Mouse (Mus musculus) CH12.LX (cell line): ENCODE measurements around the gene Ecsit. TPM values are rescaled to one million over a fixed set of nuclear protein-coding genes. Genes with fewer than 3 reads are reported as not detected.

ENCODE experiments used
- DNase-seq: peaks from one replicate; pipeline ENCODE4 v3.0.0-alpha.2; 2013; ENCODE audit errors: extremely low read depth
- H3K27ac ChIP-seq: 2 replicates; pipeline ENCODE4 v1.5.1; 2012; ENCODE audit warnings: low read depth, mild to moderate bottlenecking, control low read depth, moderate library complexity; ENCODE audit not compliant: insufficient read depth
- H3K27me3 ChIP-seq: replicated peaks from 2 replicates; pipeline ENCODE3; 2012; ENCODE audit warnings: inconsistent platforms
- H3K36me3 ChIP-seq, 2 experiments: replicated peaks in 1 of 2; 2 replicates each; pipeline versions ENCODE3 to v1.6.1; 2012; ENCODE audit warnings: inconsistent platforms in 1 of 2, low read length in 1 of 2, mild to moderate bottlenecking in 1 of 2, mixed read lengths in 1 of 2, moderate library complexity in 1 of 2; ENCODE audit not compliant: control insufficient read depth in 1 of 2, insufficient read depth in 1 of 2
- H3K4me1 ChIP-seq, 2 experiments: 2 replicates each; pipeline ENCODE4 v1.6.1; 2012; ENCODE audit warnings: inconsistent platforms in 1 of 2, moderate library complexity in 1 of 2; ENCODE audit not compliant: insufficient read depth in 2 of 2, control insufficient read depth in 1 of 2
- H3K4me2 ChIP-seq: 2 replicates; pipeline ENCODE4 v1.6.1; 2012; ENCODE audit warnings: low read depth, mild to moderate bottlenecking, control low read depth; ENCODE audit not compliant: poor library complexity, insufficient read depth, severe bottlenecking
- H3K4me3 ChIP-seq, 3 experiments: fragments of 150-350 bp in 1 of 3; sonication (generic) in 1 of 3; replicated peaks in 1 of 3; 2 replicates each; pipeline versions ENCODE3 to v1.5.1; 2011 to 2012; ENCODE audit warnings: low read depth in 2 of 3, low read length in 2 of 3, mild to moderate bottlenecking in 2 of 3, moderate library complexity in 2 of 3, control low read depth in 1 of 3, improper control_type of control experiment in 1 of 3, inconsistent platforms in 1 of 3, mixed read lengths in 1 of 3; ENCODE audit not compliant: poor library complexity in 1 of 3
- H3K79me2 ChIP-seq: replicated peaks from 2 replicates; pipeline ENCODE4 v1.6.1; 2012; ENCODE audit warnings: mild to moderate bottlenecking, moderate library complexity; ENCODE audit not compliant: control insufficient read depth, poor library complexity, insufficient read depth, severe bottlenecking; ENCODE audit errors: extremely low read depth
- H3K9ac ChIP-seq: 2 replicates; pipeline ENCODE4 v1.6.1; 2012; ENCODE audit warnings: low read depth, mild to moderate bottlenecking, control low read depth, moderate library complexity; ENCODE audit not compliant: insufficient read depth
- H3K9me3 ChIP-seq: replicated peaks from 2 replicates; pipeline ENCODE3; 2012; ENCODE audit warnings: low read length, inconsistent platforms, mixed read lengths
- BHLHE40 ChIP-seq: IDR thresholded peaks from 2 replicates; pipeline ENCODE4 v1.6.1; 2011; ENCODE audit warnings: mild to moderate bottlenecking, low read depth, low read length, improper control_type of control experiment
- CTCF ChIP-seq, 2 experiments: IDR thresholded peaks in 1 of 2; conservative IDR thresholded peaks in 1 of 2; 2 replicates each; pipeline ENCODE4 v1.5.1; 2011 to 2012; ENCODE audit warnings: low read depth in 2 of 2, low read length in 2 of 2, improper control_type of control experiment in 1 of 2, inconsistent platforms in 1 of 2, mild to moderate bottlenecking in 1 of 2, moderate library complexity in 1 of 2
- ETS1 ChIP-seq: conservative IDR thresholded peaks from 2 replicates; pipeline ENCODE4 v1.6.1; 2012; ENCODE audit warnings: low read depth, mild to moderate bottlenecking, inconsistent platforms, low read length, improper control_type of control experiment, moderate library complexity
- GABPA ChIP-seq: IDR thresholded peaks from 2 replicates; pipeline ENCODE4 v1.6.1; 2012; ENCODE audit warnings: low read depth, low read length, improper control_type of control experiment, inconsistent platforms; ENCODE audit not compliant: insufficient replicate concordance
- HCFC1 ChIP-seq: IDR thresholded peaks from 2 replicates; pipeline ENCODE4 v1.6.1; 2012; ENCODE audit warnings: low read depth, mild to moderate bottlenecking, inconsistent platforms, low read length, improper control_type of control experiment
- JUN ChIP-seq: IDR thresholded peaks from 2 replicates; pipeline ENCODE4 v1.6.1; 2011; ENCODE audit warnings: low read depth, mild to moderate bottlenecking, low read length, improper control_type of control experiment, moderate library complexity; ENCODE audit not compliant: insufficient read depth
- JUND ChIP-seq: conservative IDR thresholded peaks from 2 replicates; pipeline ENCODE4 v1.6.1; 2011; ENCODE audit warnings: low read depth, low read length, improper control_type of control experiment
- MAFK ChIP-seq: IDR thresholded peaks from 2 replicates; pipeline ENCODE4 v1.6.1; 2011; ENCODE audit warnings: low read length, improper control_type of control experiment; ENCODE audit not compliant: insufficient replicate concordance
- MXI1 ChIP-seq: IDR thresholded peaks from 2 replicates; pipeline ENCODE4 v1.6.1; 2011; ENCODE audit warnings: mild to moderate bottlenecking, low read depth, low read length, improper control_type of control experiment
- NRF1 ChIP-seq: IDR thresholded peaks from 2 replicates; pipeline ENCODE4 v1.6.1; 2014; ENCODE audit warnings: low read depth, mild to moderate bottlenecking, inconsistent platforms, low read length, improper control_type of control experiment, moderate library complexity
- RAD21 ChIP-seq: IDR thresholded peaks from 2 replicates; pipeline ENCODE4 v1.6.1; 2011; ENCODE audit warnings: low read depth, mild to moderate bottlenecking, low read length, improper control_type of control experiment, moderate library complexity
- RCOR1 ChIP-seq: conservative IDR thresholded peaks from 2 replicates; pipeline ENCODE4 v1.6.1; 2012; ENCODE audit warnings: low read depth, mild to moderate bottlenecking, inconsistent platforms, low read length, improper control_type of control experiment
- ZKSCAN1 ChIP-seq: IDR thresholded peaks from 2 replicates; pipeline ENCODE4 v1.6.1; 2012; ENCODE audit warnings: low read depth, inconsistent platforms, low read length, improper control_type of control experiment, borderline replicate concordance
- ZNF384 ChIP-seq: IDR thresholded peaks from 2 replicates; pipeline ENCODE4 v1.6.1; 2012; ENCODE audit warnings: low read depth, low read length, improper control_type of control experiment, inconsistent platforms
- dilution Hi-C: fragments of 300-500 bp; cut with MboI; formaldehyde crosslinking; loops from 2 replicates; pipeline ENCODE4 v1.14.3; 2020; ENCODE audit warnings: low sequenced_read_pairs; ENCODE audit not compliant: extremely low pct_unique_long_range_greater_than_20kb, extremely low pct_ligation_motif_present
- in situ Hi-C: fragments of 300-500 bp; cut with MboI; formaldehyde crosslinking; loops from 3 replicates; pipeline ENCODE4 v1.14.3; 2019; ENCODE audit warnings: low sequenced_read_pairs, low pct_ligation_motif_present, low pct_unique_long_range_greater_than_20kb, mixed read lengths
- polyA plus RNA-seq: library from polyadenylated mRNA; unstranded; fragments of >175 nt; gene quantifications from 2 replicates; pipeline ENCODE4 v1.2.1, GENCODE M21; 2012; ENCODE audit warnings: low read depth; ENCODE audit not compliant: insufficient read length
- total RNA-seq, 2 experiments: library from RNA; depleted of rRNA; stranded (reverse); fragments of 300-350 nt in 1 of 2; fragments of >200 nt in 1 of 2; gene quantifications; 2 replicates each; pipeline ENCODE4 v1.2.3; 2012 to 2014

Ecsit gene
- total and polyA plus RNA-seq, 3 experiments = 38.7 to 57.1 (median 48.5) TPM

GRCm38 (mm10) chr9:22051161-22051957 is 33.9 kb downstream of the Ecsit start:
- Histone ChIP-seq H3K4me1 (no peaks in the 10 kb centered on the region), H3K27me3 (no peaks in the 10 kb centered on the region), H3K36me3 (peaks cover 10 to 20% of the 10 kb centered on the region in 2 experiments), H3K9ac (no peak overlapping the region), H3K79me2 (no peaks in the 10 kb centered on the region), H3K4me2 (no peak overlapping the region), H3K4me3 (no peak overlapping the region), H3K27ac (no peak overlapping the region), H3K9me3 (peaks cover 2% of the 10 kb centered on the region)
- DNase-seq = no peak
- in situ Hi-C loops (no loop called here), dilution Hi-C loops (no loop called here)
- no peak for TF ChIP-seq NRF1
- no peak for TF ChIP-seq RCOR1
- TF ChIP-seq MAFK = no peak
- TF ChIP-seq GABPA = no peak
- TF ChIP-seq RAD21 = no peak
- no peak for TF ChIP-seq ETS1
- no peak for TF ChIP-seq HCFC1
- TF ChIP-seq CTCF (conservative IDR thresholded peaks at IDR 0.05 in 1 of 2, IDR thresholded peaks at IDR 0.05 in 1 of 2; ENCODE audit: low read depth in 2 of 2, low read length in 2 of 2) = no peak
- no peak for TF ChIP-seq MXI1
- TF ChIP-seq ZNF384 = no peak
- no peak for TF ChIP-seq BHLHE40
- no peak for TF ChIP-seq ZKSCAN1

GRCm38 (mm10) chr9:22050351-22050889 is 34.8 kb downstream of the Ecsit start:
- no peaks in the 10 kb centered on the region for H3K4me1 ChIP-seq
- H3K36me3 ChIP-seq = peaks cover 3 to 10% of the 10 kb centered on the region in 2 experiments
- peaks cover 2% of the 10 kb centered on the region for H3K9me3 ChIP-seq
- in situ Hi-C loops = no loop called here
- no peak overlapping the region for H3K9ac ChIP-seq
- no peaks in the 10 kb centered on the region for H3K79me2 ChIP-seq
- H3K4me3 ChIP-seq = no peak overlapping the region
- no peak for DNase-seq
- H3K4me2 ChIP-seq = no peak overlapping the region
- TF ChIP-seq JUND = no peak
- no peak for TF ChIP-seq JUN
- TF ChIP-seq MXI1 = no peak
- dilution Hi-C loops = no loop called here
- H3K27ac ChIP-seq = no peak overlapping the region
- no peaks in the 10 kb centered on the region for H3K27me3 ChIP-seq
